Mouse (Mus musculus) embryo, embryonic 10.5 days (tissue): ENCODE results near the gene 3110082J24Rik.
"Not testable (repeated sequence)": the region's sequence is repeated elsewhere in the genome, so short reads cannot be mapped to it uniquely, and the experiment has no call there.

Experiments used
- DNase-seq: peaks from one replicate; pipeline ENCODE4 v3.0.0-alpha.2; 2015; ENCODE audit warnings: low spot score

Gene 3110082J24Rik

GRCm38 (mm10) chr5:30071677-30072076 lies 34.2 kb downstream of the 3110082J24Rik start:
- no peak for DNase-seq

- no peak for DNase-seq
Observed at GRCm38 (mm10) chr5:30067726-30068125, 38.2 kb downstream of the 3110082J24Rik start.

- DNase-seq = not testable (repeated sequence)
Observed at GRCm38 (mm10) chr5:30059607-30060006, 46.3 kb downstream of the 3110082J24Rik start.

- no peak for DNase-seq
Observed at GRCm38 (mm10) chr5:30058216-30058731, 47.6 kb downstream of the 3110082J24Rik start.
